Mouse (Mus musculus) CH12.LX (cell line): ENCODE results near the gene Vac14. TPM values are rescaled to one million over a fixed set of nuclear protein-coding genes. Genes with fewer than 3 reads are reported as not detected.

ENCODE experiments used
- DNase-seq: peaks from one replicate; pipeline ENCODE4 v3.0.0-alpha.2; 2013; ENCODE audit errors: extremely low read depth
- H3K27ac ChIP-seq: 2 replicates; pipeline ENCODE4 v1.5.1; 2012; ENCODE audit warnings: low read depth, mild to moderate bottlenecking, control low read depth, moderate library complexity; ENCODE audit not compliant: insufficient read depth
- H3K27me3 ChIP-seq: replicated peaks from 2 replicates; pipeline ENCODE3; 2012; ENCODE audit warnings: inconsistent platforms
- H3K36me3 ChIP-seq, 2 experiments: replicated peaks in 1 of 2; 2 replicates each; pipeline versions ENCODE3 to v1.6.1; 2012; ENCODE audit warnings: inconsistent platforms in 1 of 2, low read length in 1 of 2, mild to moderate bottlenecking in 1 of 2, mixed read lengths in 1 of 2, moderate library complexity in 1 of 2; ENCODE audit not compliant: control insufficient read depth in 1 of 2, insufficient read depth in 1 of 2
- H3K4me1 ChIP-seq, 2 experiments: 2 replicates each; pipeline ENCODE4 v1.6.1; 2012; ENCODE audit warnings: inconsistent platforms in 1 of 2, moderate library complexity in 1 of 2; ENCODE audit not compliant: insufficient read depth in 2 of 2, control insufficient read depth in 1 of 2
- H3K4me2 ChIP-seq: 2 replicates; pipeline ENCODE4 v1.6.1; 2012; ENCODE audit warnings: low read depth, mild to moderate bottlenecking, control low read depth; ENCODE audit not compliant: poor library complexity, insufficient read depth, severe bottlenecking
- H3K4me3 ChIP-seq, 3 experiments: fragments of 150-350 bp in 1 of 3; sonication (generic) in 1 of 3; replicated peaks in 1 of 3; 2 replicates each; pipeline versions ENCODE3 to v1.5.1; 2011 to 2012; ENCODE audit warnings: low read depth in 2 of 3, low read length in 2 of 3, mild to moderate bottlenecking in 2 of 3, moderate library complexity in 2 of 3, control low read depth in 1 of 3, improper control_type of control experiment in 1 of 3, inconsistent platforms in 1 of 3, mixed read lengths in 1 of 3; ENCODE audit not compliant: poor library complexity in 1 of 3
- H3K79me2 ChIP-seq: replicated peaks from 2 replicates; pipeline ENCODE4 v1.6.1; 2012; ENCODE audit warnings: mild to moderate bottlenecking, moderate library complexity; ENCODE audit not compliant: control insufficient read depth, poor library complexity, insufficient read depth, severe bottlenecking; ENCODE audit errors: extremely low read depth
- H3K9ac ChIP-seq: 2 replicates; pipeline ENCODE4 v1.6.1; 2012; ENCODE audit warnings: low read depth, mild to moderate bottlenecking, control low read depth, moderate library complexity; ENCODE audit not compliant: insufficient read depth
- H3K9me3 ChIP-seq: replicated peaks from 2 replicates; pipeline ENCODE3; 2012; ENCODE audit warnings: low read length, inconsistent platforms, mixed read lengths
- E2F4 ChIP-seq: IDR thresholded peaks from 2 replicates; pipeline ENCODE4 v1.6.1; 2011; ENCODE audit warnings: low read depth, low read length, improper control_type of control experiment; ENCODE audit not compliant: insufficient replicate concordance
- EP300 ChIP-seq: IDR thresholded peaks from 2 replicates; pipeline ENCODE4 v1.6.1; 2011; ENCODE audit warnings: low read length, improper control_type of control experiment
- ETS1 ChIP-seq: conservative IDR thresholded peaks from 2 replicates; pipeline ENCODE4 v1.6.1; 2012; ENCODE audit warnings: low read depth, mild to moderate bottlenecking, inconsistent platforms, low read length, improper control_type of control experiment, moderate library complexity
- GABPA ChIP-seq: IDR thresholded peaks from 2 replicates; pipeline ENCODE4 v1.6.1; 2012; ENCODE audit warnings: low read depth, low read length, improper control_type of control experiment, inconsistent platforms; ENCODE audit not compliant: insufficient replicate concordance
- IRF4 ChIP-seq: IDR thresholded peaks from 2 replicates; pipeline ENCODE4 v1.6.1; 2014; ENCODE audit warnings: low read depth, mild to moderate bottlenecking, inconsistent platforms, low read length, improper control_type of control experiment
- JUN ChIP-seq: IDR thresholded peaks from 2 replicates; pipeline ENCODE4 v1.6.1; 2011; ENCODE audit warnings: low read depth, mild to moderate bottlenecking, low read length, improper control_type of control experiment, moderate library complexity; ENCODE audit not compliant: insufficient read depth
- JUND ChIP-seq: conservative IDR thresholded peaks from 2 replicates; pipeline ENCODE4 v1.6.1; 2011; ENCODE audit warnings: low read depth, low read length, improper control_type of control experiment
- MAX ChIP-seq: IDR thresholded peaks from 2 replicates; pipeline ENCODE4 v1.6.1; 2011; ENCODE audit warnings: low read length, improper control_type of control experiment
- MAZ ChIP-seq: IDR thresholded peaks from 2 replicates; pipeline ENCODE4 v1.6.1; 2012; ENCODE audit warnings: low read depth, mild to moderate bottlenecking, inconsistent platforms, low read length, improper control_type of control experiment, moderate library complexity
- MYC ChIP-seq: IDR thresholded peaks from 2 replicates; pipeline ENCODE4 v1.6.1; 2011; ENCODE audit warnings: low read depth, mild to moderate bottlenecking, improper control_type of control experiment, low read length
- NELFE ChIP-seq: IDR thresholded peaks from 2 replicates; pipeline ENCODE4 v1.6.1; 2011; ENCODE audit warnings: low read depth, low read length, improper control_type of control experiment
- NRF1 ChIP-seq: IDR thresholded peaks from 2 replicates; pipeline ENCODE4 v1.6.1; 2014; ENCODE audit warnings: low read depth, mild to moderate bottlenecking, inconsistent platforms, low read length, improper control_type of control experiment, moderate library complexity
- PAX5 ChIP-seq: IDR thresholded peaks from 2 replicates; pipeline ENCODE4 v1.6.1; 2012; ENCODE audit warnings: low read length, inconsistent platforms, mixed read lengths
- POLR2A ChIP-seq: IDR thresholded peaks from 2 replicates; pipeline ENCODE4 v1.6.1; 2011; ENCODE audit warnings: low read depth, mild to moderate bottlenecking, improper control_type of control experiment, low read length
- POLR2AphosphoS2 ChIP-seq: IDR thresholded peaks from 2 replicates; pipeline ENCODE4 v1.6.1; 2011; ENCODE audit warnings: low read depth, low read length, improper control_type of control experiment
- RAD21 ChIP-seq: IDR thresholded peaks from 2 replicates; pipeline ENCODE4 v1.6.1; 2011; ENCODE audit warnings: low read depth, mild to moderate bottlenecking, low read length, improper control_type of control experiment, moderate library complexity
- TBP ChIP-seq: conservative IDR thresholded peaks from 2 replicates; pipeline ENCODE4 v1.6.1; 2011; ENCODE audit warnings: low read depth, low read length, improper control_type of control experiment
- TCF12 ChIP-seq: IDR thresholded peaks from 2 replicates; pipeline ENCODE4 v1.6.1; 2014; ENCODE audit warnings: low read depth, mild to moderate bottlenecking, inconsistent platforms, low read length, improper control_type of control experiment
- ZC3H11A ChIP-seq: IDR thresholded peaks from 2 replicates; pipeline ENCODE4 v1.6.1; 2012; ENCODE audit warnings: low read depth, mild to moderate bottlenecking, inconsistent platforms, low read length, improper control_type of control experiment
- ZKSCAN1 ChIP-seq: IDR thresholded peaks from 2 replicates; pipeline ENCODE4 v1.6.1; 2012; ENCODE audit warnings: low read depth, inconsistent platforms, low read length, improper control_type of control experiment, borderline replicate concordance
- dilution Hi-C: fragments of 300-500 bp; cut with MboI; formaldehyde crosslinking; loops from 2 replicates; pipeline ENCODE4 v1.14.3; 2020; ENCODE audit warnings: low sequenced_read_pairs; ENCODE audit not compliant: extremely low pct_unique_long_range_greater_than_20kb, extremely low pct_ligation_motif_present
- in situ Hi-C: fragments of 300-500 bp; cut with MboI; formaldehyde crosslinking; loops from 3 replicates; pipeline ENCODE4 v1.14.3; 2019; ENCODE audit warnings: low sequenced_read_pairs, low pct_ligation_motif_present, low pct_unique_long_range_greater_than_20kb, mixed read lengths
- polyA plus RNA-seq: library from polyadenylated mRNA; unstranded; fragments of >175 nt; gene quantifications from 2 replicates; pipeline ENCODE4 v1.2.1, GENCODE M21; 2012; ENCODE audit warnings: low read depth; ENCODE audit not compliant: insufficient read length
- total RNA-seq, 2 experiments: library from RNA; depleted of rRNA; stranded (reverse); fragments of 300-350 nt in 1 of 2; fragments of >200 nt in 1 of 2; gene quantifications; 2 replicates each; pipeline ENCODE4 v1.2.3; 2012 to 2014

Gene Vac14
- total and polyA plus RNA-seq, 3 experiments = 20.9 to 73.8 (median 28.2) TPM

DNA sequence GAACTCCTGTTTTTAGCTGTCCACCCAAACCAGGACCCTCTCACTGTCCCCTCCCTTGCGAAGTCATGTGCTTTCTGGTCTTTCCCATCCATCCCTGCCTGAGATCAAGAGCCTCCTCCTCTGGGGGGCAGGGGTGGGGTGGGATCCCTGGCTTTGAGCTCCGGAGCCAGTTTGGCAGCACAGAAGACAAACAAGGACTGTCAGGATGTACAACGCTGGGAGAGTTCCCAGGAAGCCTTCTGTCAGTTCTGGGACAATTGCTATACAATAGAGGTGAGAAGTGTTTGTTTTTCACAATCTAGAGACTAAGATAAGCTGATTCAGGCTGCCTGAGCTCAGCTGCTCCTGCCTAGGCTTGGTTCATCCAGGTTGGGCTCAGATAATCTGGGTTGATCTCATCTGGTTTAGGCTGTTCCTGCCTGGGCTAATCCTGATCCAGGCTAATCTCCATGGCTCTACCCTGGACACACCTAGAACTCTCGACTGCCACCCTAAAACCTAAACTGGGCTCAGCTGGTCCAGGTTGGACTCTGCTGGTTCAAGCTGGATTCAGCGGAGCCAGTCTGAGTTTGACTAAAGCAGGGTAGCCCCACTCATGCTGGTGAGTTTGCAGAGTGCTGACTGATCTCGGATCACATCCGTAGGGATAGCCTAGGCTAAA is 142.0 kb downstream of the Vac14 start:
- DNase-seq = no peak
- no peak for TF ChIP-seq ZC3H11A
- TF ChIP-seq ZKSCAN1 = no peak
- TF ChIP-seq JUND = no peak
- no peak for TF ChIP-seq MAX
- TF ChIP-seq GABPA = no peak
- TF ChIP-seq IRF4 = no peak
- Histone ChIP-seq H3K36me3 (no peaks in the 10 kb centered on the region), H3K4me3 (no peak overlapping the region), H3K27me3 (no peaks in the 10 kb centered on the region), H3K4me2 (no peak overlapping the region), H3K9me3 (no peaks in the 10 kb centered on the region), H3K4me1 (no peaks in the 10 kb centered on the region), H3K9ac (no peak overlapping the region), H3K27ac (no peak overlapping the region), H3K79me2 (no peaks in the 10 kb centered on the region)
- dilution Hi-C loops (no loop called here), in situ Hi-C loops (loop anchor here (10.0 kb wide), 1 partner anchor 54 kb away; no protein-coding TSS in a partner anchor)

DNA sequence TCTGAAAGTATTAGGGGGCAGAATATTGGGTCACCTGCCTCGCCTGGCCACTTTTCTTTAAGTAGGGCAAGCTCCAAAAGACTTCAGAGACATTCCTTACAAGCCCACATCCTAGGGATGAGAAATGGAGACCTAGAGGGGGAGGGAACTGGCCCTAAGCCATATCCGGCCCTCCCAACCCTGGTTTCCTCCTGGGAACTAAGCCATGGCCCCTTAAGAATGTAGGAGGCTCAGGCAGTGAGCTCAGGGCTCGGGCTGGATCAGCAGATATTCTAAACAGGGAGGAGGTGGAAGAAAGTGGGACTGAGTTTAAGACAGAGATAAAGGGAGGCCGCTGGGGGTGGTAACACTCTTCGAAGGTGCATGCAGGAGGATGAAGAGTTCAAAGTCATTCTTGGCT is 142.8 kb downstream of the Vac14 start:
- in situ Hi-C loops (loop anchor here (10.0 kb wide), 1 partner anchor 54 kb away; no protein-coding TSS in a partner anchor), dilution Hi-C loops (no loop called here)
- Histone ChIP-seq H3K4me3 (no peak overlapping the region), H3K27me3 (no peaks in the 10 kb centered on the region), H3K4me1 (no peaks in the 10 kb centered on the region), H3K9ac (no peak overlapping the region), H3K4me2 (no peak overlapping the region), H3K79me2 (no peaks in the 10 kb centered on the region), H3K27ac (no peak overlapping the region), H3K36me3 (no peaks in the 10 kb centered on the region), H3K9me3 (no peaks in the 10 kb centered on the region)
- DNase-seq = no peak
- TF ChIP-seq POLR2AphosphoS2 (no peak), NRF1 (no peak), ETS1 (no peak), TCF12 (no peak), MYC (no peak), MAZ (no peak), POLR2A (no peak), E2F4 (no peak), EP300 (no peak), RAD21 (no peak), PAX5 (no peak), TBP (no peak), JUN (no peak), NELFE (no peak)
